Mouse (Mus musculus): Measurements from ENCODE around the gene Gtsf1.

The Gtsf1 gene

DNA sequence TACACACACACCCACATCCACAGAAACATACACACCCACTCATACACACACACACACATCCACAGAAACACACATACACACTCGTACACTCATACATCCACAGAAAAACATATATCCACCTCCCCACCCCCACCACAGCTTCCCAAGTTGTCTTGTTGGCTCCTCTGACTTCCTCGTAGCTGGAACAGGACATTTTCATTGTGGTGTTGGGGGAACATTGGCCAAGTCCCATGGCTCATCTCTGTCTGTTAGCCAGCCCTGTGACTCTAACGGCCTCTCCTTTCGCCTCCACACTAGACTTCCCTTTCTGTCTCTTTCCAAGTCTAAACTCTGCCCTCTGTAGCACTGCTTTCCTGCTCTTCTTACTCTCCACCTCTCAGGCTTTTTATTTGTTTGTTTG, 72.5 kb downstream of the Gtsf1 start:
- DNase-seq (ENCODE audit: low read depth, low spot score): no peak

DNA sequence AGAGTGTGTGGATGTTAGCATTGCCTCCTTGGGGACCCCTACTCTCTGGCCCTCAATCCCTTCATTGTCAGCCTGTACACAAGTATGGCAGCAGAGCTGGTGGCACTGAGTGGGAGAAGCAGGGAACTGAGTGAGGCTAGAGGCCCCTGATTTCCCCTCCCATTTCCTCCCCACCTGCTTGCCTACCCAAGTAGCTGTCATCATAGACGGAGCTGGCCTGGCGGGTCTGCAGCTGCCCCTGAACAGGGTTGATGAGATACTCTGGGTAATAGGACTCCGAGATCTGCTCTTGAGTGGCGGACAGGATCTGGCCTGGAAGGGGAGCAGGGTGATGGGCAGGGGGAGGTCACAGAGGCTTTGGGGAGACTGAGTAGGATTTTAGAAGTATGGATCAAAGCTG, 74.1 kb downstream of the Gtsf1 start:
- DNase-seq (ENCODE audit: low read depth, low spot score): no peak

DNA sequence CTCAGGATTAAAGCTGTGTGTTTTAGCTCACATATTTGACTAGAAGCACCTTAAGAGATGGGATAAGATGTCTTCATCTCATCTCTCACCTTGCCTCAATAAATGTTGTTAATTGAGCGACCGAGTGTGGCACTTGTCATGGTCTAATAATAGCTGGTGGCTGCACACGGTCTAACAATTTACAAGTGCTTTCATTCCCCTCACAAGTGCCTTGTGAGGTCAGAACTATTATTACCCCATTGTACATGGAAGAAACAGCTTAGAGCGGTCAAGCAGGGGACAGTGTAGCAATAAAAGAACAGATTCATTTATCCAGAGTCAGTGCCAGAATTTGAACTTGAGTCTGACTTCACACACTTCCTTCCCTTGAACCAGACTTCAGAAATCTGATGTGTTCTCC, 74.8 kb downstream of the Gtsf1 start:
- DNase-seq (ENCODE audit: low read depth, low spot score): no peak

DNA sequence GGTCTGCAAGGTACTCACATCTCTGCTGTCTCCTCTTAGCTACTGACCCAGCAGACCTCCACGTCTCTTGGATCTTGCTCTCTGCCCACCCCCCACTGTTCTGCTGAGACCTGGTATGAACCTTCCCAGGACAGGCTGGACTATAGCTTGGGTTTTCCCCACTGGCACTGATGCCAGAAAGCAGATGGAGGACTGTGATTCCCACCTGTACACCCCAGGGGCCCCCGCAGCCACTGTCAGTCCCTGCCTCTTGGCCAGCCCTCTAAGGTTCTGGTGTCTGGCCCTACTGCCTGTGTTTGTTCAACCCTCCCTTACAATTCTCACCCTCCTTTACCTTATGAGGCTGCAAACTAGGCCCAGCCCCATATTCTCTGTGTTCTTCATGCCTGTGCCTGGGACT, 75.6 kb downstream of the Gtsf1 start:
- no peak for DNase-seq (ENCODE audit: low read depth, low spot score)

DNA sequence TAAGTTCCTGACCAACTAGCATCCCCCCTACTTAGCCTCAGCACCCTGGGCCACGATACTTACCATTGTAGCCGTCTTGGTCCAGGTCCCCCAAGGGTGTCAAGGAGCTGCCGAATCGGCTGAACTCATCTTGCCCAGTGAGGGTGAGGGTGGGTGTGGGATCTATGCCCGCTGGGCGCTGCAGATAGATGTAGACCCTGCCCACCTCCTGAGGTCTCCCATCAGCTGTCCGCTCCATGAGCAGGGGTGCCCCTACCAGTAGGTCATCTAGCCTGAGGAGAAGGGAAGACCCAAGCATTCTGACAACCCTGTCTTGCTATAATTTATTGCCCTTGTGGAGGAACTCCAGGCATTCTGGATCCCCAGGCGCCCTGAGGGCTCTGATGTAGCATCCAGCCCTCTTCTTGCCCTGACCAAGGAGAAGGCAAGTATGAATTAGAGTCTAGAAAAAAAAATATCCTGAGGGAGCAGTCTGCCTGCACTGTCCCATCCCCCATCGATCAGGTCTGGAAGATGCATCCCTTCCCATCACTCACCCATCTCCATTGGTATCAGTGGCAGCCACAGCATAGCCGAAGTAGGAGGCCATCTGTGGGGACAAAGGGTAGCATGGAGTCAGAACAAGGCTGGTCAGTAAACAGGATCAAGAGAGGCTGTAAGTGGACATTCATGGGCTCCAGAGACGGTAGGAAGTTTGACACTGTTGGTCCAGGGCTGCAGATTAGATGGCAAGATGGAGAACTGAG, 76.6 kb downstream of the Gtsf1 start:
- DNase-seq (ENCODE audit: low read depth, low spot score): no peak

DNA sequence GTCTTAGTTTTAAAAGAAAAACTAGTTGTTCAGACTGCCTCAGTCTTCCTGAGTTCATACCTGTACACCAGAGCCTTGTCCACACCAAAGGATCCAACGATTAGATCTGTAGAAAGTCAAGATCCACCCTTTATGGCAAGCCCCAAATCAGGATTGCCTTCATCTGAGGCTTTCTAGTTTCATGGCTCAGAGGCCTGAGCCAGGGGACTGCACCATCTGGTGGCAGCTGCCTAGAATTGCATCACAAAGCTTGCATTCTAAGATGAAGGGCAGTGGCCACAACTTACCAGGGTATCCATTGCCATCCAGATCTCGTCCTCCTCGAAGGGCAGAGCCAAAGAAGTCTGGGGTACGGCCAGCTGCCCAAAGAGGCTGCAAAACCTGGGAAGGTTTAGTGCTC, 77.4 kb downstream of the Gtsf1 start:
- DNase-seq (ENCODE audit: low read depth, low spot score): no peak

Data from brain, embryonic 18.5 days (tissue).